Mouse (Mus musculus) forebrain, embryonic 14.5 days (tissue): ENCODE data around the gene Fam160a1. TPM values are rescaled to one million over a fixed set of nuclear protein-coding genes. Genes with fewer than 3 reads are reported as not detected.

ENCODE experiments used
- ATAC-seq: fragments of 200-750 bp; cut with Nextera tagmentation; 2 replicates; pipeline ENCODE4 v1.8.0; 2017; ENCODE audit warnings: mild to moderate bottlenecking, moderate library complexity
- DNase-seq: peaks from one replicate; pipeline ENCODE4 v3.0.0-alpha.2; 2015; ENCODE audit warnings: low spot score
- H3K27ac ChIP-seq: fragments of 300-500 bp; sonication (generic); 2 replicates; pipeline ENCODE4 v1.5.1; 2014; ENCODE audit warnings: low read depth, mild to moderate bottlenecking, control low read depth, low read length, moderate library complexity
- H3K27me3 ChIP-seq: fragments of 300-500 bp; sonication (generic); replicated peaks from 2 replicates; pipeline ENCODE4 v1.6.1; 2014; ENCODE audit warnings: low read length, control low read depth, mixed read lengths; ENCODE audit not compliant: control insufficient read depth, insufficient read depth
- H3K36me3 ChIP-seq: fragments of 300-500 bp; sonication (generic); 2 replicates; pipeline ENCODE4 v1.6.1; 2014; ENCODE audit warnings: low read length, control low read depth; ENCODE audit not compliant: control insufficient read depth, insufficient read depth
- H3K4me1 ChIP-seq: fragments of 300-500 bp; sonication (generic); 2 replicates; pipeline ENCODE4 v1.6.1; 2014; ENCODE audit warnings: antibody characterized with exemption, low read length, control low read depth; ENCODE audit not compliant: control insufficient read depth, insufficient read depth
- H3K4me2 ChIP-seq: fragments of 300-500 bp; sonication (generic); 2 replicates; pipeline ENCODE4 v1.6.1; 2014; ENCODE audit warnings: mild to moderate bottlenecking, control low read depth, low read length
- H3K4me3 ChIP-seq: fragments of 300-500 bp; sonication (generic); 2 replicates; pipeline ENCODE4 v1.5.1; 2014; ENCODE audit warnings: low read depth, low read length, control low read depth
- H3K9ac ChIP-seq: fragments of 300-500 bp; sonication (generic); 2 replicates; pipeline ENCODE4 v1.6.1; 2014; ENCODE audit warnings: mild to moderate bottlenecking, low read length, control low read depth, moderate library complexity
- H3K9me3 ChIP-seq: fragments of 300-500 bp; sonication (generic); replicated peaks from 2 replicates; pipeline ENCODE4 v1.6.1; 2016; ENCODE audit warnings: low read length, control low read depth, mixed read lengths; ENCODE audit not compliant: control insufficient read depth
- WGBS: fragments of 180-500 bp; shearing (Covaris S2); extraction: QIAGEN DNeasy Blood & Tissue Kit; methylation state at CpG from one replicate; pipeline ENCODE4 v1.1.7; 2014; 5-methylcytosine and 5-hydroxymethylcytosine counted together
- polyA plus RNA-seq: library from polyadenylated mRNA; unstranded; fragments of >200 nt; fragmentation: Nextera tagmentation; extraction: Ambion mirVana; gene quantifications from 2 replicates; pipeline ENCODE4 v1.2.1, GENCODE M21; 2014

Fam160a1 gene
- polyA plus RNA-seq, 1 experiment from 2014 or later = 0.51 TPM

- H3K27ac ChIP-seq = no peak overlapping the region
- ATAC-seq (no peak), DNase-seq (no peak)
- no peak overlapping the region for H3K4me3 ChIP-seq
- H3K27me3 ChIP-seq = no peaks in the 10 kb centered on the region
- H3K4me1 ChIP-seq = no peaks in the 10 kb centered on the region
- no peak overlapping the region for H3K4me2 ChIP-seq
- H3K9me3 ChIP-seq = no peaks in the 10 kb centered on the region
- H3K36me3 ChIP-seq = no peaks in the 10 kb centered on the region
- no peak overlapping the region for H3K9ac ChIP-seq
- 58% methylated on average over 10 of the region's 10 CpGs for WGBS
These were observed 15.5 kb upstream of the Fam160a1 start for GRCm38 (mm10) chr3:85832490-85833155.

GRCm38 (mm10) chr3:85831785-85832184 lies 14.7 kb upstream of the Fam160a1 start:
- Histone ChIP-seq H3K9me3 (no peaks in the 10 kb centered on the region), H3K9ac (no peak overlapping the region), H3K4me2 (no peak overlapping the region), H3K27ac (no peak overlapping the region), H3K4me1 (0 out of 2 replicates have a peak, but pooled peaks cover 3% of the 10 kb centered on the region), H3K27me3 (no peaks in the 10 kb centered on the region), H3K36me3 (no peaks in the 10 kb centered on the region), H3K4me3 (no peak overlapping the region)
- WGBS = 84% methylated on average over 1 of the region's 1 CpGs
- no peak for ATAC-seq
- no peak for DNase-seq

GRCm38 (mm10) chr3:85829047-85829446 lies 12.0 kb upstream of the Fam160a1 start:
- Histone ChIP-seq H3K9ac (no peak overlapping the region), H3K9me3 (no peaks in the 10 kb centered on the region), H3K36me3 (no peaks in the 10 kb centered on the region), H3K4me2 (no peak overlapping the region), H3K27ac (no peak overlapping the region), H3K27me3 (no peaks in the 10 kb centered on the region), H3K4me3 (no peak overlapping the region), H3K4me1 (0 out of 2 replicates have a peak, but pooled peaks cover 3% of the 10 kb centered on the region)
- peak; percentile 45 for DNase-seq
- ATAC-seq = no peak
- 67% methylated on average over 4 of the region's 4 CpGs for WGBS

- Histone ChIP-seq H3K4me3 (no peak overlapping the region), H3K27me3 (no peaks in the 10 kb centered on the region), H3K9ac (no peak overlapping the region), H3K4me2 (no peak overlapping the region), H3K4me1 (0 out of 2 replicates have a peak, but pooled peaks cover 3% of the 10 kb centered on the region), H3K36me3 (no peaks in the 10 kb centered on the region), H3K27ac (no peak overlapping the region), H3K9me3 (no peaks in the 10 kb centered on the region)
- 40% methylated on average over 6 of the region's 6 CpGs for WGBS
- DNase-seq = no peak
- ATAC-seq = no peak
These were observed 10.7 kb upstream of the Fam160a1 start for GRCm38 (mm10) chr3:85827815-85828214.

GRCm38 (mm10) chr3:85827283-85827682 lies 10.2 kb upstream of the Fam160a1 start:
- DNase-seq = no peak
- 68% methylated on average over 4 of the region's 4 CpGs for WGBS
- Histone ChIP-seq H3K36me3 (no peaks in the 10 kb centered on the region), H3K4me2 (no peak overlapping the region), H3K4me1 (0 out of 2 replicates have a peak, but pooled peaks cover 3% of the 10 kb centered on the region), H3K27ac (no peak overlapping the region), H3K4me3 (no peak overlapping the region), H3K9ac (no peak overlapping the region), H3K27me3 (no peaks in the 10 kb centered on the region), H3K9me3 (no peaks in the 10 kb centered on the region)
- no peak for ATAC-seq

GRCm38 (mm10) chr3:85820839-85821548 lies 3.9 kb upstream of the Fam160a1 start:
- WGBS = 78% methylated on average over 15 of the region's 15 CpGs
- Histone ChIP-seq H3K36me3 (no peaks in the 10 kb centered on the region), H3K27ac (0 out of 2 replicates have a peak overlapping the region, but pooled peaks have one; percentile 21), H3K9me3 (no peaks in the 10 kb centered on the region), H3K4me2 (no peak overlapping the region), H3K9ac (no peak overlapping the region), H3K4me1 (no peaks in the 10 kb centered on the region), H3K4me3 (no peak overlapping the region), H3K27me3 (no peaks in the 10 kb centered on the region)
- no peak for ATAC-seq
- peak; percentile 16 for DNase-seq

- Histone ChIP-seq H3K27ac (no peak overlapping the region), H3K9ac (no peak overlapping the region), H3K4me3 (no peak overlapping the region), H3K9me3 (no peaks in the 10 kb centered on the region), H3K4me2 (no peak overlapping the region), H3K4me1 (no peaks in the 10 kb centered on the region), H3K27me3 (no peaks in the 10 kb centered on the region), H3K36me3 (no peaks in the 10 kb centered on the region)
- ATAC-seq = no peak
- no peak for DNase-seq
- 81% methylated on average over 3 of the region's 3 CpGs for WGBS
These were observed 2.2 kb upstream of the Fam160a1 start for GRCm38 (mm10) chr3:85819319-85819718.

GRCm38 (mm10) chr3:85814241-85814640 lies 2.9 kb downstream of the Fam160a1 start:
- Histone ChIP-seq H3K4me2 (no peak overlapping the region), H3K27ac (no peak overlapping the region), H3K27me3 (no peaks in the 10 kb centered on the region), H3K9ac (no peak overlapping the region), H3K4me1 (no peaks in the 10 kb centered on the region), H3K36me3 (no peaks in the 10 kb centered on the region), H3K9me3 (no peaks in the 10 kb centered on the region), H3K4me3 (no peak overlapping the region)
- ATAC-seq (no peak), DNase-seq (no peak)
- WGBS = 79% methylated on average over 7 of the region's 7 CpGs
